Mouse (Mus musculus) spleen, postnatal 36 days (tissue): ENCODE measurements around the gene Mcrs1.
A peak's percentile ranks its signal among the peaks of the same experiment; 100 is the strongest.
"Not testable (repeated sequence)": the region's sequence is repeated elsewhere in the genome, so short reads cannot be mapped to it uniquely, and the experiment has no call there.

Experiments
- DNase-seq, 2 experiments: peaks; one replicate each; pipeline ENCODE4 v3.0.0; 2022; ENCODE audit warnings: low spot score in 2 of 2, mixed read lengths in 1 of 2

The Mcrs1 gene

DNA sequence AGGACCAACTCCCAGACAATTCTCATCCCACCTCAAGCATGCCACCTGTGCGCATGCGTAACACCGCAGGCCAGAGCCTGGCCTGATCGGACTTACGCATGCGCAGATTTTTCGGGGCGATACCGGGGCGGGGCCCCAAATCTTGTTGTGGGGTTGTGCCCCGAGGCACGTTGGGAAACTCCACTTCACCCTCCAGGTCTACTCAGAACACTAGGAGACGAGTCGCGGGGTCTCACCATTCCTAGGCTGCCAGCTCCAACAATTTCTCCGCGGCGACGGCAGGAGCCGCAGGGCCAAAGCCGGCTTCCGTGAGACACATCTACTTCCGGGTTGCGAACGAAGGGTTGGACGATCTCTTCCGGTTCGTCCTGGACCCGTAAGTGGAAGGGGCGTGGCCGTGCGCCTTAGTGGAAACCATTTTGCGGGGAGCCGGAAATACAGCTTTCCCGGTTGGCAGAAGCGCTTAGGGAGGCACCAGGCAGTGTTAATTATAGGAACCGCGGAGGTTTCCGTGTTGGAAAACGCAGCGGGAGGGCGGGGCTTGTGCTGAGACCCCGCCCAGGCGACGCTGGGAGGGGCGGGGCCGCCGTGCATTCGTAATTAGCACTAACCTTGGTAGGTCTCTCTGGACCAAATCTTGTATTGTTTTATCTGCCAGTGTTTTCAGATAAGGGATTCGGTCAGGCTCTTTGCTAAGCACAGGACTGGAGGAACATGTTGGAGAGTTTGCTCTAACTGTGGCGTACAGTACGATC lies at the start of gene Mcrs1:
Gene Mcrs1 (minus strand): TSS at position 336 of the 755 bp plus-strand sequence.
- peak; percentile 93 to 97 for DNase-seq

DNA sequence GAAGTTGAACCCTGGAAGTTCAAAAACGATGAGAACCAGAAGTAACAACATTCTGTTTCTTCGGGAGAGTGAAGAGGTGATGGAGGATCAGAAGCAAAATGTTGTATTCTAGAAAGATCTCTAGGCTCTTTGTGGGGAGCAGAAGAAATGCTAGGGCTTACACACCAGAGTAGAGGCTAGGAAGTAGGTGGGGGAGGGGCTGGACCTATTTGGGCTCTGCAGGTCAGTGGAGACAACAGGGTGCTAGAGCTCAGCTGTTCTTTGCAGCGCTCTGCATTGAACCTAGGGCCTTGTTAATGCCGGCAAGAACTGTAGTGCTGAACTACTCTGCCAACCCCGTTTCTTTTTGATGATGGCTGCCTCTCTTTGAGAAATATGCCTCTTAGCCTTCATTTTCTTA lies 44.5 kb upstream of the Mcrs1 start:
- no peak for DNase-seq

DNA sequence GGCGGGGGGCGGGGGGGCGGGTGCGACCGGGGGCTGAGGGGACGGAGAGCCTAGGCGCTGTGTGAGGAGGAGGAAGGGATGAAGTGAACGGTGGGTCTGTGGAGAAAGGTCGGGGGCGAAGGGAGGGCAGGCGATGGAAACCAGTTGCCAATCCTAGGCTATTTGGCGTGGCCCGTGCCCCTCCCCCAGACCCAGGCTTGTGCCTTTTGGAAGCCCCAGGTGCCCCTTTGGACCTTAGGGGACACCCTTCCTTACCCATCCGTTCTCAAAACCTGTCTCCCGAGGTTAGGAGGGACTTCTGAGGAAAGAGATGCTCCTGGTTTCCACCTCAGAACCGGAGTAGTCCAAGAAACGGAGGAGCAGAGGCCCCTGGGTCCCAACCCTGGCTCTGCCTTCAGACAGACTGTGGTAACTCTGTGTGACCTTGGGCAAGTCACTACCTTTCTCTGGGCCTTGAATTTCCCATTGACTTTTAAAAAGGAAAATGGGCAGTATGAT lies 43.8 kb upstream of the Mcrs1 start, which contains the start of gene Fam186b:
Gene Fam186b (minus strand): TSS at position 405 of the 498 bp plus-strand sequence.
- no peak for DNase-seq

DNA sequence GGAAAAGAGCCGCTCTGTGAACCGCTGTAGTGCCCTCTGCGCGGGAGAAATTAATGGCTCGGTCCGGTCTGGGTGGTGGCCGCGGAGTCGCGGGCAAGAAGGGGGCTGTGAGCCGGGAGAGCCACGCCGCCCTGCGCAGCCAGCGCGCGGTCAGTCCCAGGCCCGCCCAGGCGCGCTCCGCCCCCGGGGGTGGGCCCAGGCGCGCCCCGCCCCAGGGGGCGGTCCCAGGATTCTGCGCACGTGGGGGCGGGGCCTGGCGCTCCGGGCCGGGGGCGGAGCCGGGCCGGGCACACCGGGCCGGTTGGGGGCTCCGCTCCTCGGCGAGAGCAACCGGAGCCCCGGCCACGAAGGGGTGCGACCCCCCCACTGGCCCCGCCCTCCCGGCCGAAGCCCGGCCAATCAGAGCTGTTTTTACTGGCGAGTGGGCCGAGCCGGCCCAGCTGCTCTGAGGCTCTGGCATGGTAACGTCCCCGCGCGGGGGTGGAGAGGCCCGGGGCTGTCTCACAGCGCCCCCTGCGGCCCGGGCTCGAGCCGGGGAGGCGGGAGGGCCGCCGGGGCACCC lies 43.1 kb upstream of the Mcrs1 start, which contains the start of gene Prpf40b:
Gene Prpf40b (plus strand): TSS at position 275 of the 562 bp plus-strand sequence.
- peak; percentile 86 to 87 for DNase-seq

DNA sequence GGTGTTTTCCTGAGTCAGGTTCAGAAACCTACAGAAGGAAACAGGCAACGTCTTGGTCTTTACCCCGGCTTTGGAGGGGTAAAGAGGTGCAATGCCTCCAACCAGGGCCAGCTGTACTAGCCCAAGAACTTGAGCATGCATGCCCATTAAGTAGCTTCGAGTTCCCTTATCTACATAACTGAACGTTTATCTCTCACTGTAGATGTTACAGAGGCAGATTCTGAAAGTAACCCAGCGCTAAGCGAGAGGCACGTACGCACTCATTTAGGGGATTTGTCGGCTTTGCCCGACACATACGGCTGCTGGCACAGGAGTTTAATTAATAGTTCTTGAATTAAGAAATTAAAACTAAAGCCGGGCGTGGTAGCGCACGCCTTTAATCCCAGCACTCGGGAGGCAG lies 42.5 kb upstream of the Mcrs1 start:
- DNase-seq, result no peak

DNA sequence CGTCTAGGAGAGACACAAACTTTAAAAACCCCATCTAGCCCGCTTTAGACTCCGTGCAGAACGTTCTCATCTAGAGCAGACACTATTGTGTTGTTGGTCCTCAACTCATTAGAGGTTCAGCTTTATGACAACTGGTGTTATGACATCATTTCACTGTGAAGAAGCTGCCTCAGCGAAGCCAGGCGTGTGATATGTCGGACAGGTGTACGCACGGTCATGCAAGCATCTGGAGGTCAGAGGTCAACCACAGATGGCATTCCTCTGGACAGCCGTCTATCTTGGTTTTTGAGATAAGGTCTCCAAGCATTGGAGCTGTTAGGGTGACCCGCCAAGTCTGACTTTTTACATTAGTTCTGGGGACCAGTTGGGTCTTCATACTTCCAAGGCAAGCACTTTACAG lies 38.8 kb upstream of the Mcrs1 start:
- no peak for DNase-seq

DNA sequence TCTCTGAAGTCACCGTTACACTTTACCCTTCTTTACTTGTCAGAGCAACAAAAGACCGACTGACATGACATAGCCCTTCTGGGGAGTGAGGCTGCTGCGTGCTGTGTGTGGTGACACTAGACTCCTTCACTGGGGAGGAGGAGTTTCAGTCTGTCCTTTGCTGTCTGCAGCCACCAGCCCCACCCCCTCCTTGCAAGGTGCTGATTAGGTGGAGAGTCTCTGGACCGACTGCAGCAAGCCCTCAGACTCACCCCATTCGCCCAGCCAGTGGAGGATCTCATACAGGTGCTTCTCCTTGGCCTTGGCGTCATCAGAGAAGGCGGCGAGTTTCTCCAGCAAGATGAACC lies 33.4 kb upstream of the Mcrs1 start:
- DNase-seq, result no peak

DNA sequence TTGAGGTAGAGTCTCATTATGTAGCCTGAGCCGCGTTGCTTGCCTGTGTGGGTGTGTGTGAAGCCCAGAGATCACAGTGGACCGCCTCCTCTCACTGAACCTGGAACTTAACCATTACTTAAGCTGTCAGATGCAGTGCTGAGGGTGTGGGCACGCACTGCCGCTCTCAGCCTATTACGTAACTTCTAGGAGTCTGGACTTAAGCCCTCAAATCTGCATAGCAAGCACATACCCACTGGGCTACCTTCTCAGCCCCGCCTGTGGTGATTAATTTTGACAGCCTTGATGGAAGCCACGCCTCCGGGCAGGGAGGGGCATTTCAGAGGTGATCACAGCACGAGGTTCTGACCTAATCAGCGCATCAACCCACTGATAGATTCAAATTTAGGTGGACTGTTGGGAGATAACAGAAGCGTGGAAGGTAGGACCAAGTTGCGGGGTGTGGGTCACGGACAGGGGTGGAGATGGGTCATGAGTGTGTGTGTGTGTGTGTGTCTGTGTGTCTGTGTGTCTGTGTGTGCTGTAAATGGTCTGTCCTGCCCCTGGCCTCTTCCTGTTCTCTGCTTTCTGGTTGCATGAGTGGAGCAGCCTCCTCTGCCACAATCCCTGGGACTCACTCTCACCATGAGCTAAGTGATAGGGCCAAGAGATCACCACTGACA lies 32.9 kb upstream of the Mcrs1 start:
- no peak for DNase-seq

DNA sequence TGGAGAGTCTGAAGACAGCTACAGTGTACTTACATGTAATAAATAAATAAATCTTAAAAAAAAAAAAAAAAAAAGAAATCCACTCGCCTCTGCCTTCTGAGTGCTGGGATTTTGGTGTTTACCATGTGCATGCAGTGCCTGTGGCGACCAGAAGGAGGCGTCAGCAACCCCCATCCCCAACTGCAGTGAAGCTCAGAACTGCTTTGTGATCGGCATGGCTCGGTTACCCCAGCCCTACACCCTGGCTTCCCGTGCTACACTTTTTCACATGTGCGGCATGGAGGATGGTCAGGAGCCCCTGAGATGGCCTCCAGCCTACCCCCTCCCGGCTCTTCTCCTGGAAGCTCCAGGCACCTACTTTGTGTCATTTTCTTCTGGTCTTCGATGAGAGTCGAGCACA lies 31.7 kb upstream of the Mcrs1 start:
- no peak for DNase-seq

DNA sequence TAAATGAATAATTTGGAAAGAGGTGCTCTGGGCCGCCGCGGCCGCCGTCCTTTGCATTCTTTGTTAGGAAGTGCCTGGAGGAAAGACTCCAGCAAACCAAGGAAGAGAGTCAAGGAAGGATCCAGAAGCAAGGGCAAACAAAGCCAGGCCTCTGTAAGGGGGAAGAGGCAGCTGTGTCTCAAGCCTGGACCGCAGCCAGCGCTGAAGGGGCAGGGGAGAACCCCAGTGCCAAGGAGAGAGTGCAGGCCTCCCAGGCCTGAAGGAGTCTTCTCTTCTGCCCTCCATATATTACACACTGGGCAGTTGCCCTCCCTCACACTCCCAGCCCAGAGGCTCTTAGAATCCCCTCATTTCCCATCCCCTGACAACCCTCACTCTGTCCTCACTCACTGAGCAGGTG lies 26.5 kb upstream of the Mcrs1 start:
- no peak for DNase-seq

DNA sequence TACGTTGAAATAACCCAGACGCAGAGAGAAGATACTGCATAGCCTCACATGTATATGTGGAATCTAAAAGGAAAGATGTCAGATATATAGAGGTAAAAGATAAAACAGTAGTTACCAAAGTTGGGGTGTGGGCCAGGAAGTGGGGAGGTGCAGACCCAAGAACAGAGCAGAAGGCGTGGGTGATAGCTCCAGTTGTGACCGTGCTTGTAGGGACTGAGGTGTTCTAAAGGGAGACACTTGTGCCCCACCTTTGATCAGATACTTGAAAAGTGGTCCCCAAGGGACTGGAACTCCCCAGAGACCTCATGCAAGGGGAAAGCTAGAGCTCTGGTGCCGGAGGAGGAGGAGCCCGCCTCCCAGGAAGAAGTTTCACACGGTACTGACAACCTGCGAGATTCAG lies 24.3 kb upstream of the Mcrs1 start:
- DNase-seq, result peak in 1 of 2 experiments; percentile 10

DNA sequence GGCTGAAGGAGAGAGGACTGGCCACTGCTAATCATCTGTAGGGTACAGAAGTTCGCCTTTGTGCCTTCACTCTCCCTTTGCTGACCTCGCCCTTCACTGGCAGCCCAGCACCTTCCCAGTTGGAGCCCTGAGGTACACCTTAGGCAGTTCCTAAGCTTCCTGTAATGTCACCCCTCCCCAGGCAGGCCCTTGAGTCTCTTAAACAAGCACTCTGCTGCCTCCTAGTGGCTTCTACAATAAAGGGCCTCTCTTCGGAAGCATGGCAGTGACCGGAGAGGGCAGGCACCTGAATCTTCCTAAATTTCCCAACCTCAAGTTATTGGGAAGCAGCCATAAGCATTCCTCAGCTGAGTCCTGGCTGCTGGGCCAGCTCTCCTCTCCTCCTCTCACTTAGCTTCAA lies 13.9 kb upstream of the Mcrs1 start:
- DNase-seq, result peak; percentile 63 to 72

DNA sequence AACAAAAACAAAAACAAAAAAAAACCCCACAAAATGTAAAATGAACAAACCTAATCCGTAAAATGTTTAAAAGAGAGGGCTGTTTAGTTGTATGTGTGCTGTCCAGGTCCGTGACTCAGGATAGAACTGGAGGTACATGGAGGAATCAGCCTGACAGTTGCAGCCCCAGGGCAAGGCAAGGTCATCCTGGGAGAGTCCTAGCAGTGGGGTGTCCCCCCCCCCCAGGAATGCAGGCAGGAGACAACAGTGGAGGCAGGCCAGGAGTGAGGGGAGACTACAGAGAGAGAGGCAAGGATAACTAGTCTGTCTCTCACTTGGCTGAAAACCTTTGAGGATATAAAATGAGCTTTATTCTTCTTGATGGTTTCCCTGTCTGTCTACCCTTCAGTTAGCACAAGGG lies 12.6 kb upstream of the Mcrs1 start:
- no peak for DNase-seq

DNA sequence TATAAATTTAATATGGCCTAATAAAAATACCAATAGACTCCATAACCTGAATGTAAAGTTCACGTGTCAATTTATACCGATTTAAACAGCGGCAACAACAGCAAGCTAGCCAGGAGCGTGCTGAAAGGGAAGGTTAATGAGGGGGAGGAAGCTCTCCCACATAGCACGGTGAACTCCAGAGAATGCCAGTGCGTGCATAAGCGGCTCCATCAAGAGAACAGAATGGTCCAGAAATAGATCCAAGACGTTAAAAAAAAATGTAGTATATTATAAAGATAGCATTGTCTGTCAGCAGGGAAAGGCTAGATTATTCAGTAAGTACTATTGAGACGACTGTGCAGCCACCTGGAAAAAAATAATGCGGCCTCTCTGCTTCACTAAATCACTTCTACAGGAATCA lies 10.9 kb upstream of the Mcrs1 start:
- DNase-seq, result no peak

DNA sequence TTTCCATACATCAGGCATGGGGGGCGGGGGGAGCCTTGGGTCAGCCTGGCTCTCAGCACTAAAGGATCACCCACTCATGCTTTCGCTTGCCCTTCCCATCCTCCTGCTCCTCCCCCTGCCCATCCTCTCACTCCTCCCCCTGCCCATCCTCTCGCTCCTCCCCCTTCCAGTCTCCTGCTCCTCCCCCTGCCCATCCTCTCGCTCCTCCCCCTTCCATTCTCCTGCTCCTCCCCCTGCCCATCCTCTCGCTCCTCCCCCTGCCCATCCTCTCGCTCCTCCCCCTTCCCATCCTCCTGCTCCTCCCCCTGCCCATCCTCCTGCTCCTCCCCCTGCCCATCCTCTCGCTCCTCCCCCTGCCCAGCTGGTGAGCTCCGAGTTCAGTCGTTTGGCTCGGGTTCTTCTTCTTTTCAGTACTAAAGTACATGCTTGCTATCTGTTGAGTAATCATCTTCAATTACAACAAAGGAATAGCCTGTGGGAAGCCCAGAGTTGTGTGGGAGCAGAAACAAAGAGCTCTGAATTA lies 8.0 kb upstream of the Mcrs1 start:
- DNase-seq, result peak; percentile 72 to 73

DNA sequence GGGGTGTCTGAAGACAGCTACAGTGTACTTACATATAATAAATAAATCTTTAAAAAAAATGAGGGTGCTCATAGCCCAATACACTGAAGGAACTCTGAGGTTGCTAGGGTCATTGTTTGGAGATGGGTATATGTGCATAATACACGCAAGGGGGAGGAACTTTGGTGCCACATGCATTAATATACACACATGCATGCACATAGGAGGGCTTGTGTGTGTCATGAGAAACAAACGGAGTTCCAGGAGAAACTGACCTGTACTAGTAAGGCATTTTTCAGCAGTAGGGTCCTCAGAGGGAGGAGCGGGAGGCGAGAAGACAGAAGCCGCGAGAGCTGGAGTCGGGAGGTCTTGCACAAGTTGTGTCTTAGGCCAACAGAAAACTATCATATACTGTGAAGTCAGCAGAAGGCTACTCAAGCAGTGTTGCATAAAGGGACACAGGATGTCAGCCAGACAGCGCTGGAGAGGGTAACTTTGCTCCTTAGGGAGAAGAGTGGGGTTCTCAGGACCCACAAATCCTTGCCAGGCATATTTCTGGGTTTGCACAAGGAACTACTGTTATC lies 7.5 kb upstream of the Mcrs1 start:
- DNase-seq, result no peak

DNA sequence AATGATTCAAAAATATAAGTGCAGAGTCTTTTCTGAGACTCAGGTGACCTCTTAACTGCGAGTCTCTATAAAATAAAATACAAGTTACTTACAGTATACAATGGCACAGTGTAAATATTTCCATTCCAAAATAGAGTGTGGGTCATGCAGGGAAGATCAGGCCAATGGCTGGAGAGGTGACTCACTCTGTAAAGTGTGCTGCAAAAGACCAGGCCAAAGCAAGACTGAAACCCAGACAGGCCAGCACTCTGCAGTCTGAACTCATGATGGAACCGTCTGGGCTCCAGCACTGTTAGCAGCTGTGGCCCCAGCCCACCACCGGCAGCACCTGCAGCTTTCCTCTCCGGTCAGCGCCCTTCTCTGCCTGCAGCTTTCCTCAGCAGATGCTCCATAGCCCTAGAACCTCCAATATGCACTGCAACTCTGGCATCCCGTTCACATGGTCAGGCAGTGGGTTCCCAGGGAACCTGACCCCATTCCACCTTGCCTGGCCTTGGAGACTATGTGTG lies 3.5 kb upstream of the Mcrs1 start:
- no peak for DNase-seq

DNA sequence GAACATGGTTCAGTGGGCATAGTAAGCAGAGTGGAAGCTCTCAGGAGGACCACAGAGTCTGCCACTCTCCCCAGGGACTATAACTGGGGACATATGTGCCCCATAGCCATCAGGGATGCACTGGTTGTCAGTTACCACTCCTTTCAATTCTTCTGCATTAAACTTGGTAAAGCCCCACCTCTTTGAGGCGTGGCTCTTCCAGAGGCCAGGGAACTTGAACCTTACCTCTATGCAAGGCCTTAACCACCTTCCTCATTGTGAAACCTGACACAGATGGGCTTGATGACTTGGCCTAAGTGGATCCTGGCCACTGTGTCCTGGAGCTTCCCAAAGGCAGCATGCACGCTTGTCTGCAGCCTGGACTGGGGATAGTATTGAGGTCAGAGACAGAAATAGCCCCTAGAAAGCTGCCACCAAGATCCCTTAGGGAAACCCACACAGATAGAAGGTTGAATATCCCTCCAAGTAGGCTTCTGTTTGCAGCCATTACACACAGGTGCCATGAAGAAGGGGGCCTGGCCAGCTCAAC lies 2.8 kb upstream of the Mcrs1 start:
- no peak for DNase-seq

DNA sequence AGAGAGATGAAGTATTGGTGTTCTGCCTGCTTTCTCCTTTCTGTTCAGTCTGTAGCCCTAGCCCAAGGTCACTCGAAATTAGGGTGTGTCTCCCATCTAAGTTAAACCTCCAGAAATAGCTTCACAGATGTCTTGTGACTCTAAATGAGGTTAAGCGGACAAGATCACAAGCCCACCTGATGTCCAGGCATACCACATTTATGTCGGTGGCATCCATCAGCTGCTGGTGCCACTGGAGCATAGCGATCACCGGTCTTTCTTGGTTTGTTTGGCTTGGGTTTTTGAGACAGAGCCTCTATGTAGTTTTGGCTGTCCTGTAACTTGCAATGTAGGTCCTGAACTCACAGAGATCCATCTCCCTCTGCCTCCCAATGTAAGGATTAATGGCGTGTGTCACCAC lies 2.0 kb upstream of the Mcrs1 start:
- DNase-seq, result no peak

DNA sequence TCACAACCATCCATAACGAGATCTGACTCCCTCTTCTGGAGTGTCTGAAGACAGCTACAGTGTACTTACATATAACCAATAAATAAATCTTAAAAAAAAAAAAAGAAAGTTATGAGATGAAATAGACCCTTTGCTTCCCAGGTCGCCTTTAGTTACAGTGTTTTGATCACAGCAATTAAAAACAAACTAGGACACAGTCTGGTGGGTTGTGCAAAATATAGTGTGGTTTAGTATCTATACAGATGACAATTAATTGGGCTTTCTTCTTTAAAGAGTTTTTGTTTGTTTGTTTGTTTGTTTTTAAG lies 1.4 kb upstream of the Mcrs1 start:
- DNase-seq, result not testable (repeated sequence)

DNA sequence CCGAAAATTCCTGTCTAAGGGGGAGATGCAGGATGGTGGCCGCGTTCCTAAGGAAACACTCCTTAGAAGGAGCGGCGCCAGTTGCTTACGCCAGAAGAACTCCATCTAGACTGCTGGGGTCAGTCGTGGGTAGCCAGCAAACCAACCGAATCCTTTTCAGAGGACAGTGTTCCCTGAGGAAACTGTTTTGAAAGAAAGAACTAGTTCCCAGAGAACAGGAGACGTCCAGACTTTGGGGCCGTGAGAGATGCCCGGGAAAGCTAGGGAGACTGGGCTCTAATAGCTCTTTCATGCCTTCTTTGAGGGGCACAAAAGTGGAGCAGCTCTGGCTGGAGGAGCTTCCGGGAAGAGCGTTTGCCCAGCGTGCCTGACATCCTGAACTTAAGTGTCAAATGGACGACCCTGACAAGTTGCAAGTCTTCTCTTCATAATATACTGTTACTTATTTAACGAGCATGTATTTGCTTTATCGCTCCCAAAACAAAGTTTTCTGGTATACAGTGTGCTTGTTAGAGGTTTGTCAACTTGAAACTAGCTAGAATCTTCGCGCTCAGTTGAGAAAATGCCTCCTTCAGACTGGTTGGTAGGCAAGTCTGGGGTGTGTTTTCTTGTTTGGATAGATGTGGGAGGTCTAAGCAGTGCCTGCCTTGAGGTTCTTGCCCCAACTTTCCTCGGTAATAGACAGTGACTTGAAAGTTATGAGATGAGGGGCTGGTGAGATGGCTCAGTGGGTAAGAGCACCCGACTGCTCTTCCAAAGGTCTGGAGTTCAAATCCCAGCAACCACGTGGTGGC lies 817 bp upstream of the Mcrs1 start:
- no peak for DNase-seq
